Mouse (Mus musculus) layer of hippocampus, postnatal 25 days (tissue): Measurements from ENCODE around the gene St6galnac4. TPM values are rescaled to one million over a fixed set of nuclear protein-coding genes. Genes with fewer than 3 reads are reported as not detected.
A peak's percentile ranks its signal among the peaks of the same experiment; 100 is the strongest.

Source experiments
- DNase-seq, 2 experiments: peaks; one replicate each; pipeline ENCODE4 v3.0.0; 2022; ENCODE audit warnings: mixed read lengths in 2 of 2, low spot score in 1 of 2; ENCODE audit errors: extremely low spot score in 1 of 2
- total RNA-seq, 2 experiments: library from RNA; stranded (reverse); gene quantifications; 2 replicates each; pipeline ENCODE4 v1.2.3; 2021

Gene St6galnac4
- total RNA-seq, 2 experiments from 2014 or later = 41.4 to 48.8 TPM

DNA sequence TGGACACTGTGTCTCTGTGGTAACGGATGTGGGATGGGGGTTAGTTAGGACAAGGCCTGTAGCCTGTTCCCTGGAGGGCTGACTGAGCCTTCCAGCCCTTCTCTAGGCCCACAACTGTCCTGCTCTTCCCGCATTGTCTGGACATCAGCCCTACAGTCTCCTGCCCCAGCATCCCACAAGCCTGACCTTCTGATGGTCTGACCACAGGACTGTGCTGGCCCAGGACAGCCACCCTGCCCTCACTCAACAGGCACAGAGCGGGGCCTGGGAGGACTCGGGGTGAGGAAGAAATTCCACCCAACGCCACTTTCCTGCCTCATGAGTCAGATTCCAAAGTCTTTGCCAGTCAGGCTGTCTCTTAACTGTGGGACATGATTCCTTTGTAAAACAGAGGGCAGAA lies 10.8 kb downstream of the St6galnac4 start:
- DNase-seq = no peak

DNA sequence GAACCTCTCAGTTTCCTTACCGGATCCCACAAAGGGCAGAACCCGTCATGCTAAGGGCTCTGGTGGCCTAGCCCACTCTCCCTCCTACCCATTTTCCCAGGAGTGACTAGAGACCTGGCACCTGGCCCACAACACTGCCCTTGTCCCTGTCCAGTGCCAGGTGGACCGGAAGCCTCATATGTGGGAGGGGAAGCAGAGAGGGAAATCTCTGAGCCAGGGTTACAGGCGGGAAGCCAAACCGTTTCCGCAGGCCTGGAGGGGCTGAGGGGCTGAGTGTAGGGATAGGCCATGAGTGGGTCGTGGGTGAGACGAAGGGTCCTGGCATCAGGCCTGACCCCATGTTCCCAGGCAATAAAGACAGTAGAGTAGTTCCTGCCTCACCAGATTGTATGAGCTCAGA lies 11.6 kb downstream of the St6galnac4 start:
- DNase-seq = no peak

DNA sequence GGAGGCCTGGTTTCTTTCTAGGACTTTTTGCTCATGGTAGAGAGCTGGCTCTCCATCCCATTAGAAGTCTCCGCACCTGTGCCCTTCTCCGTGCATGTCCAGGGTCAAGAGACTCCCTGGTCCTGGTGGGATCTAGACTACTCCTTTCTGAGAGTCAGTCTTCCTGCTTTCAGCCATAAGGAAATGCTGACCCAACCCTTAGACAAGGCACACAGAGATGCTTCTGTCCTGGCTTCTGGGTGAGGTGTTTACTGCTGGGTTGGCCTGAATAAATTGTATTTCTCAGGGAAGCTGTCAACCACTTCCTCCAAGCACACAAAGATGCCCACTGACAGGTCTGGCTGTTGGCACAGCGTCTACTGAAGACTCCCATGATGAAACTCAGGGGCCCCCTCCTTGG lies 12.5 kb downstream of the St6galnac4 start, which contains the start of gene St6galnac6:
St6galnac6 (plus strand) TSS at position 301 of the 400 bp plus-strand sequence.
- DNase-seq = no peak

DNA sequence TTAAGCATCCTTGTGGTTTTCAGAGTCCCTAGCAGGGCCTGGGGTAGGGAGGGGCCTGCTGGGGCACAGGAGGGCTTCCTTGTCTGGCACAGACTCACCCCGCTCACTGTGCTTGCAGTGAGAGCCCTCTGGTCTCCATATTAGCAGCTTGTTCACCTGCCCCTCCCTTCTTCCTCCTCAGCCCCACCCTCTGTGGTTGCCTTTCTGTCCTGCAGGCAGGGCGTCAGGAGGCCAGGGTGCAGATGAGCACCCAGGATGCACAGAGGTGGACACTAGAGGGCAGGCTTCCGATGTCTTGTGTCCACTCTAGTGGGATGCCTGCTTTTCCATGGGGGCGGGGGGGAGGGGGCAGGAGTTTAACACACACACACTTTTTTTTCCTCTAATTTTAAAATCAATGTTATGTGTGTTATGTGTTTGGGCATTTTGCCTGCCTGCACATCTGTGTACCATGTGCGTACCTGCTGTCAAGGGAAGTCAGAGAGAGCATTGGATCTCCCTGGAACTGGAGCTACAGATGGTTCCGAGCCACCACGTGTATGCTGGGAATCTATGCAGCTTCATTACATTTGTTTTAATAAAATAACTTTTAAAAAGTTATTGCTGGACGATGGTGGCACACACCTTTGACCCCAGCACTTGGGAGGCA lies 14.6 kb downstream of the St6galnac4 start:
- DNase-seq = no peak

DNA sequence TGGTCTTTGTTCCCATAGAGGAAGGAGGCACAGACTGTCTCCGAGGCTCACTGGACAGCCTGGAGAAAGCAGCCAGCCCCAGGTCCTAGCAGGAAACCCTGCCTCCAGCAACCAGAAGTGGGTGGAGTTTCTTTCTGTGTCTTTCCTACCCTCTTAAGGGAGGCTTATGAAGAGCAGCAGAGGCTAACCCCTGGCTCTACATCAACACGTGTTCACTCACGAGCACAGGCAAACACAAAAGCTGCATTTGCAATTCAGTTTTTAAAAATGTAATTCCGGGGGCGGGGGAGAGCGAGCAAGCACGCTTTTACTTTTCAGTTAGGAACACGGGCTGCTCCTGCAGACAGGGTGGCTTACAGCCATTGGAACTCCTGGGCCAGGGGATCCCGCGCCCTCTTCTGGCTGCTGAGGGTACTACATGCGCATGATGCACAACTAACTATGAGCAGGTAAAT lies 15.7 kb downstream of the St6galnac4 start:
- peak; percentile 89 to 97 for DNase-seq

DNA sequence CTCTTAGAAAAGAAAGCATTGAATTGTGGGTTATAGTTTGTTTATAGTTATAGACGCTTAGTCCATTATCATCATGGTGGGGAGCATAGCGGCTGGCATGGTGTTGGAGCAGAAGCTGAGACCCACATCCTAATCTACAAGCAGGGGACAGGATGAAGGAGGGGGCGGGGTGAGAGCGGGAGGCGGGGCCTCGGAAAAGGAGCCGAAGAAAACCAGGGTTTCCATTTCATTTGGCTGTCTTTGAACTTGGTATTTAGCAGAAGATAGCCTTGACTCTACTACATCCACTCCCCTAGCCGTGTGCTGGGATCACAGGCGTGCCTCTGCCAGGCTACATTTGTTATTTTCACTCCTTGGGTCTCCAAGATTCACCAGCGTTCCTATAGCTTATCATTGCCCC lies 17.7 kb downstream of the St6galnac4 start:
- no peak for DNase-seq

DNA sequence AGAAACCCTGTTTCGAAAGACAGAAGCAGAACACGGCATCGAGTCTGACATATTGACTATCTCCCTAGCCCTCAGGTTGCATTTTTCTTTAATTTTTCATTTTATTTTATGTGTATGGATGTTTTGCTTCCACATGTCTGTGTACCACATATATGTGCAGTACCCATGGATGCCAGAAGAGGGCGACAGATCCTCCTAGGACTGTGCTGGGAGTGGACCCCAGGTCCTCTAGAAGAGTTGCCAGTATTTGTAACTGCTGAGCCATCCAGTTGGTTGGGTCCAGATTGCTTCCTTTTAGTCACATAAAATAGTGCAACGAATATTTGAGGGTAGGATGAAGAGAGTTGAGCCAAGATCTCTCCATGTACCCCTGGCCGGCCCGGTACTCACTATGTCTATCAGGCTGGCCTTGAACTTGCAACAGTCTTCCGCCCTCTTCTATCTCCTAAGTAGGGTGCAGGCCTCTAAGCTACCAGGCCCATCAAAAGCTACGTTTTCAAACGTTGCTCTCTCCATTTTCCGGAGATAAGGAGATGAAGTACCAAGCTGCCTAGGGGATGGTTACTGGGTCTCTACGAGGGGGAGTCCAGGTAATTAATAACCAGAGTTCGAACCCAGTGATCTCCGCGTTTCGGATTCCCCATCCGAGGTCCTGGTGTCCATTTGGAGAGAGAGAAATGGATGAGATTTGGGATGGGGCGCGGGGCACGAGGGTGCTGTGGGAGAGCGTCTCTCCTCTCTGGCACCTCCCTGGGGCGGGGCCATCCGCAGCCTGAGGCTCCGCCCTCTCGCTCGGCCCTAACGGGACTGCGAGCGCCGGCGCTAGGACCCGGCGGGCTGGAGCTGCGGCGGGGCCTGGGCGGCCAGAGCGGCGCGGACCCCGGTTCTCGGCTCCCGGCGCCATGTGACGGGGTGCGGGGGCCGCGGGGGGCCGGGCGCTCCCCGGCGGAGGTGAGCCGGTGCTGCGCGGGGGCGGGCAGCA lies 19.6 kb downstream of the St6galnac4 start:
- DNase-seq = peak; percentile 66 to 71

DNA sequence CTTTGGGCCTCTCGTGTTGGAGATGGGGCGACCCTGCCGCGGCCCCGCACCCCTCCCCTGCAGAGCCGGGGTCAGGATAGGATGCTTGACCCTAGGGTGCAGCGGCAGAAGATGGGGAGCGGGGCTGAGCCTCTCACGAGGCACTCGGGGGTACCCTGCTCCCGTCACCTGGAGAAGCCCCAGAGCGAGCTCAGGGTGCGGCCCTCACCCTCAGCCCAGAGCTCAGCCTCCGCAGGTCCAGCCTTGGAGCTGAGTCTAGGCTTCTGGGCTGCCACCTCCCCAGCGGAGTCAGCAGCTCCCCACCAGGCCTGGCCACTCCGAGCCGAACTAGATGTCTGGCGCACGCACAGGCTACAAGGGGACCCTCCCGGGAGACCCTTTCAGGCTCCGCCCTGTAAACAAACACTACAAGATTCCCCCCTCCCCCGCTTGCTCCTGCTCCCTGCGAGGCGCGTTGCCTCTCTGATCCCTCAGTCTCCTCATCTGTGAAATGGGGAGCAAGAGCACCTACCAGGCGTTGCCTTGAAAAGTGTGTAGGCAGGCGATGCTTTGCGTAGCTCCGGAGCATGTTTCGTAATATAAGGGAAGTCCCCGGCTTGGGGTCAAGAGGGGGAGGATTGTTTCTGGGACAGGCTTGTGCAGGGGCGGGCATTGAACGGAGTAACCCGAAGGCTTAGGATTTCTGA lies 20.5 kb downstream of the St6galnac4 start:
- peak in 1 of 2 experiments; percentile 42 for DNase-seq

DNA sequence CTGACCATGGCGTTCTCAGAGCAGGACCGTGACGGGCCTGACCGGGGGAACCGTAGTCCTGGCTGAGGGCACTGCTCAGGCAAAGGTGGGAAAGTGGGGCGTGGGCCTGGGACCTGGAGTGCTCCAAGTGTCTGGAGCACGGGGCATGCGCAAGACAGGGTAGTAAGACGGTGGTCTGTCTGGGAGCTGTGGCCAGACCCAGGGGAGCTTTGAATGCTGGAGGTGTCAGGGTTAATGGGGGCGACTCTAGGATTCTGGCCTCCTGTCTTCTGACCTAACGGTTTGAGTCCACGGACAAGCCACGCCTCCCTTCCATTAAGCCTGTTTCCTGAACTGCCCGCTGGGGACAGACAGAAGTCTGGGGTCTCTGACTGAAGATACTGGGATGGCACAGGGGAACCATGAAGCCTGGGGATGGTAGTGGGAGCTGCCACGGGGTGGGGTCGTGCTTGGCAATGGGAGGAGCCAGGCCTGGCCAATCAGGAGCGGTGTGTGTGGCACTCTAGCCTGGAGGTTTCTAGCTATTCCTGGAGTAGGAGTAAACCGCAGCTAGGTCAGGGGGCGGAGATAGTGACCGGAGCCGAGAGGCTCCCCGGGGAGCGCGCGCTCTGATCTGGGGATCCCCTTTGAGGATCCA lies 21.4 kb downstream of the St6galnac4 start:
- no peak for DNase-seq

DNA sequence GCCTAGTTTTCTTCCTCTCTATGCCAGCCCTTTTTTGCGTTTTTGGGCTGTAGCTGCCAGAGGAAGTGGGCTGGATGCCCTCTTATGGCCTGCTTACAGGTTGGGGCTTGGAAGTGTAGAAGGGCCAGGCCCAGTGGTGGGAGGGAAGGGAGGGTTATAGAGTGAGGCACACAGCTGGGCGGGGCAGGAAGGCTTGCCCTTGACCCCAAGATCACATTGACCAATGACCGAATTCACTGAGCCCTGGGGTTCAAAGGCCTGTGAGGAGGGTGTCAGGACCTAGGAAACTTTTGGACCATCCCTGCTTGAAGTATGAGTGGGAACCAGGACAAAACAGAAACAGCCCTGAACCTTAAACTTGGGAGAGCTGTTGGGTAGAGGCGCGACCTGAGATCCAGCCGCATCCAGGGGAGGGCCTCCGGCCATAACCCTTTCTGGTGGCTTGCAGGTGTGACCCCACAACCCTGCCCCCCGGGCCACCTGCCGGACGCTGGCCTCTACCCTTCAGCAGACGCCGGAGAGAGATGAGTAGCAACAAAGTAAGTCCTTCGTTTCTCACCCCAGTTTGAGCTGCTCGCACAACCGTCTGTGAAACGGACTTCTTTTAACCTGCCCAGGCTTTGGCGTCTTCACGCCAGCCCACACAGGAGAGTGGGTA lies 22.0 kb downstream of the St6galnac4 start:
- no peak for DNase-seq

DNA sequence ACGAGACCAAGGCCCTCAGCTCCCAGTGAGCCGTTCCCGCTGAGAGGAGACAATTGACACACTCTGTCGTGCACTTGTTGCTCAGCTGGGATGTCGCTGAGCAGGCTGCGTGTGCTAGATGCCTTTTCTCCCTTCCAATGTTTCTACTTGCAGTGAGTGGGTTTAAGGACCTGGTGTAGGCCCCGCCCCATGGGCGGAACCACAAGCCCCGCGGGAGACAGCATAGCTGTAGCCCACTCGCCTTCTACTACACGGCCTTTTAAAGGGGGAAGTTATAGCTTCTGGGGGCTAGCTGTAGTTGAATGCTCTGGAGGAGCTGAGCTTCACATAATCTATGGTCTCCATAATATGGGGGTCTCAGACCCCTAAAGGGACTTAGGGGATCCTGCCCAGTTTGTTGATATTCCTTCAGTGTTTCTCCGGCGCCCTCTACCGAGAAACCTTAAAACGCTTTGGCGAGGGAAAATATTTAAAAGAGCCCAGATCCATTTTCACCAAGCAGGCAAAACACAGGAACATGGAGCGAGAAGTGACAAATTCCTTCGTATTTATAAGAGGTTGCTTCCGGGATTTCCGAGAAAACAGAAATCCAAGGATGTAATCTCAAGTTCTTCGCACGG lies 23.8 kb downstream of the St6galnac4 start:
- peak in 1 of 2 experiments; percentile 58 for DNase-seq

DNA sequence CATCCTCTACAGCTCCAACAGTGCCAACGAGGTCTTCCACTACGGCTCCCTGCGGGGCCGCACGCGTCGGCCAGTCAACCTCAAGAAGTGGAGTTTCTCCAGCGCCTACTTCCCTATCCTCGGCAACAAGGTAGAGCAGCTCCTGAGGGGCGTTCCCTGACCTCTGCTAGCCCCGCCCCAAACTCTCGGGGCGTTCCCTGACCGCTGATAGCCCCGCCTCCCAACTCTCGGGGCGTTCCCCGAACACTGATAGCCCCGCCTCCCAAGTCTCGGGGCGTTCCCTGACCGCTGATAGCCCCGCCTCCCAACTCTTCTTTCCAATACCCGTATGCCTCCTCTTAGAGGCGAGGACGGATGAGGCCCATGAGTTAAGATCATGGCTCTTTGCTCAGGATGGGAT lies 25.4 kb downstream of the St6galnac4 start:
- no peak for DNase-seq

DNA sequence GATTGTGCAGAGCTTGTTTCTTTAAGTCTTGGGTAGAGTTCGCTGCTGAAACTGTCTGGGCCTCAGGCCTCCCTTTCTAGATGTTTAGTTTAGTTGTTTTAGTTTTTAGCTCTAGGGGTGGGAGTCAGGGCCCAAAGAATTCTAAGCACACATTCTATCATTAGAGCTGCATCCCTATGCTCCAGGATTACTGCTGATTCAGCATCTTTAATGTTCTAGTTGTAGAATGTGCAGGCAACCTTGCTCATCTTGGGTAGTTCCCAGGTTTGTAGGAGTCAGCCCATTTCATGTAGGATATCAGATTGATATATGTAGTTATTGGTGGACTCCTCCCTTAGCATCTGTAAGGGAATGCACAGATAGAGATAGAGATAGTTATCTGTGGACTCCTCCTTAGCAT lies 30.2 kb downstream of the St6galnac4 start:
- no peak for DNase-seq

DNA sequence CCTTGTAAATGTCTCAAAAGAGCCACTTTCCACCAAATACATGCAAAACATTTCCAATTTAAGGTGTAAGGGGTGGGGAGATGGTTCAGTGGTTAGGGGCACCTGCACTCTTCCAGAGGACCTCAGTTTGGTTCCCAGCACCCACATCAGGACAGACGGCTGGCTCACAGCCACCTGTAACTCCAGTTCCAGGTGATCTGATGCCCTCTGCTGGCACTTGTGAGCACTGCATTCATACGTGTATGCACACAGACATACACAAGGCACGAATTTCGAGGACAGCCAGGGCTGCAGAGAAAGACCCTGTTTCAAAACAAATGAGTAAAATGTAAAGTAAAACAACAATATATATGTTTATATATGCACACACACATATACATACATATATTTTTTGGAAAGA lies 30.7 kb downstream of the St6galnac4 start:
- DNase-seq = no peak

DNA sequence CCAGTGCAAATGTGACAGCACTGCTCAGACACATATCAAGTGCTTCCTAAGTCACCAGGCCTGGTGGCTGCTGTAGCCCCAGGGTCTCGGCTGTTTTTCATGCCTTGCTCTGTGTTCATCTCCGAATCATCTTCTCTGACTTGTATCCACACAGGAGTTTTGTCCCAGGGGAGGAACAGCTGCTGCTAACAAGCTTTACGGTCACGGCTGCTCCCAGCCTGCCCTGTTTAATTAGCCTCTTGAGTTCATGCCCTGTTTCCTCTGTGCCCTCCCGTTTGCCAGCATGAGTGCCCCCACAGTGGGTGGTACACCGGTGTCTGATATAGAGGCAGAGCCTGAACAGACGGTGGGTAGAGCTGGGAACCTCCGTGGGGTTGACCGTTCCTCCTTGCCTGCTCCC lies 31.2 kb downstream of the St6galnac4 start:
- DNase-seq = no peak

DNA sequence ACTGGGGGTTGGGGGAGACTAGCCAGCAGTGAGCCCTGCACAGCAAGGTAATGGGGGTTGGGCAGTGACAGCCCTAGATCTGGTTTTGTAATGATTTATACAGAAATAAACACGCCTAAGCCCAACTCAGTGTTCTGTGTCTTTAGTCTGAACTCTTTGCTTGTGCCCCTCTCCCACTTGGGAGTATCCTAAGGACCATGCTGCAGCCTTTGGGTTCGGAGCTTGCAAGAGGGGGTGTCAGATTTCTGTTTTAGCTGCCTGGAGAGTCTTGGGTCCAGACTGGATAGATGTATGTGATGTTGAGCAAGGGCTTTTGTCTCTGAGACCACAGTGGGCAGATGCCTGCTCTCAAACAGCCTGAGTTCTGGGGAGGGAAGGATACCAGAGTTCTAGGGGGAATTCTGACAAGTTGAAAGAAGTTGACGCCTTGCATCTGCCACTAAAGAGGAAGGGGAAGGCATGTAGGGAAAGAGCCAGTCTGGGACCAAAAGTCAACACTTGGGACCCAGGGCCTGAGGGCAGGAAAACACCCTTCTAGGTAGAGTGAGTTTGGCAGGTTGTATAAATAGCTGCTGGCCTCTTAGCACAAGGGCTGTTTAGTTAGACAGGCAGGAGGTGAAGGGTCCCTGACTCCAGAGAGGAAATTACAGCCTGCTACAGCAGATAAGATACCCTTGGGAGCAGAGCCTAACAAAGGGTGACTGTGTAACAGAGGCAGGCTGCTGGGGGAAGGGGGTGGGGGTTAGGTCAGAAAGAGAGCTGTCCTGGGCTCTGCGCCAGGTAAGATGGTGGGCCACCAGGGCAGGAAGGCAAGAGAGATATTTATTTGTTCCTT lies 34.0 kb downstream of the St6galnac4 start:
- DNase-seq = no peak

DNA sequence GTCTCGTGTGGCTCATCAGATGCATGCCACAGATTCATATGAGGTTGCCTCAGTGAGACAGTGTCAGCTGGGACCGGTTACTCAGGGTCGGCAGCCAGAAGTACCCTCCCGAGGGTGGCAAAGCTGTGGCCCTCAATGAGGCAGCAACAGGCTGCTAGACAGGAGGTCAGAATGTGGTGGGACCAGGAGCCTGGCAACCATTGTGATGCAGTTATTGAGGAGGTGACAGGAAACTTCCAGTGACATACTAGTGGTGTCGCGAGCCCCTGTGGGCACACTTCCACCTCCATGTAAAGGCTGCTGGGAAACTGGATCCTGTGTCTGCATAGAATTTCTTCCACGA lies 34.6 kb downstream of the St6galnac4 start, which contains the start of gene Ak1:
Ak1 (plus strand) TSS at position 242 of the 343 bp plus-strand sequence.
- no peak for DNase-seq

DNA sequence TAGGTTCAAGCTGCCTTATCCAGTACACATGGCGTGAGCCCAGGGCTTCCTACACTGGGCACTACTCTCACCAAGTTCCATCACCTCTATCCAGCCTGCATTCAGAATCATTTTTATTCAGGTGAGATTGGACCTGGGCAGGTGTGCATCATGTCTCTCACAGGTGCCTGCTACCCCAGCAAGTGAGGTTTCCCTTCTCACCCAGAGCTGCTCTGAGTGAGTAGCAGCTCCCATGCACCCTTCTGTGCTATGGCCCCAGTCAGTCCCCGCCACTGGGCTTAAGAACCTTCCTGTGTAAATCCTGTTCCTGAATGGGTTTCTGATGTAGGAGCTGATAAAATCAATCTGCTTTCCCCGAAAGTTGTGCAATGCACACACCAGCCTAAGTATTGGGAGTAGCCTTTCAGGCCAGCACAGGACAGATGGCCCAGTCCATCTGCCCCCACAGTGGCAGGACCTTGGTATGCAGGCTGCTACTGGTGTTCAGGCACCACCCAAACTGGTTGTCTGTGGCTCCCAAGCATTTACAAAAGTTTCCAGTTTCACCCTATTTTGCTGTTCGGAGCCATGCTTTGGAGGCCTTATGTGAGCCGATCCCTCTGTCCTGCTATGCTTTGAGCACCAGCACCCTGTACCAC lies 37.3 kb downstream of the St6galnac4 start:
- no peak for DNase-seq
